Mouse (Mus musculus): ENCODE measurements around the gene Olfr1309. TPM values are rescaled to one million over a fixed set of nuclear protein-coding genes. Genes with fewer than 3 reads are reported as not detected.
"Not testable (repeated sequence)": the region's sequence is repeated elsewhere in the genome, so short reads cannot be mapped to it uniquely, and the experiment has no call there.

The Olfr1309 gene
- polyA plus RNA-seq (2014; fragmentation: Nextera tagmentation; extraction: Ambion mirVana), result not detected in 2 replicates

- H3K9ac ChIP-seq (replicated peaks; ENCODE audit: low read depth, low read length), result no peak within 1 kb of the TSS
- no peak for ATAC-seq (ENCODE audit: insufficient number of reproducible peaks, insufficient read depth, low FRiP score, low read depth)
- H3K4me3 ChIP-seq (ENCODE audit: low read depth, low read length), result no peak within 1 kb of the TSS
- no peak within 1 kb of the TSS for H3K27ac ChIP-seq (ENCODE audit: low read length)
- H3K27me3 ChIP-seq (ENCODE audit: control insufficient read depth, insufficient read depth, low read length), result no peaks in the 10 kb centered on the region
- H3K4me2 ChIP-seq (replicated peaks; ENCODE audit: low read depth, low read length), result no peak within 1 kb of the TSS
- no peaks in the 10 kb centered on the region for H3K4me1 ChIP-seq (ENCODE audit: control insufficient read depth, insufficient read depth, low read length)
- 73% methylated on average over 1 of the region's 1 CpGs for WGBS
- H3K36me3 ChIP-seq (ENCODE audit: control insufficient read depth, insufficient read depth, low read length), result no peaks in the 10 kb centered on the region
- H3K9me3 ChIP-seq (ENCODE audit: control insufficient read depth, low read depth, low read length), result no peaks in the 10 kb centered on the region
Observed at GRCm38 (mm10) chr2:111990181-111990580, at the start of gene Olfr1309. Gene Olfr1309 (minus strand): TSS chr2:111990281.

DNA sequence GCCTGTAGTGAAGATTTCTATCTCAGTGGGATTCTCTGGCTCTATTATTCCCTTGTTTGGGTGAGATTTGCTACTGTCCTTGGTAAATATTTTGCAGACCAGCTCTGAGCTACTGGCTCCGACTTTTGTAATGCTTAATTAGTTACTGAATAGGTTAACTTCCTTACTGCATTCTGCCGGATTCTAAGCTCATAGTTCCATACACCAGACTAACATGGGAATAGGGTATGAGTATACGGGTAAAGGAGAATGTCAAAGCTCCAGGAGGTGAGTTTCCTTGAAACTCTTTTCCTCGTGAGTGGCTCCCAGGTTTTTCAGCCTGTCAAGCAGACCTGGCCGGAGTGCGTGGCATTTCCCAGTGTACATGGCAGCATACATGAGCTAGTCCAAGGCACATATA lies 36.9 kb upstream of the Olfr1309 start:
- H3K9ac ChIP-seq (replicated peaks; ENCODE audit: low read depth, low read length); H3K9me3 ChIP-seq (ENCODE audit: control insufficient read depth, low read depth, low read length); H3K4me1 ChIP-seq (ENCODE audit: control insufficient read depth, insufficient read depth, low read length); H3K4me2 ChIP-seq (replicated peaks; ENCODE audit: low read depth, low read length); H3K27me3 ChIP-seq (ENCODE audit: control insufficient read depth, insufficient read depth, low read length); H3K4me3 ChIP-seq (ENCODE audit: low read depth, low read length); H3K27ac ChIP-seq (ENCODE audit: low read length); H3K36me3 ChIP-seq (ENCODE audit: control insufficient read depth, insufficient read depth, low read length); ATAC-seq (ENCODE audit: insufficient number of reproducible peaks, insufficient read depth, low FRiP score, low read depth): not testable (repeated sequence)
- 43% methylated on average over 6 of the region's 6 CpGs for WGBS

DNA sequence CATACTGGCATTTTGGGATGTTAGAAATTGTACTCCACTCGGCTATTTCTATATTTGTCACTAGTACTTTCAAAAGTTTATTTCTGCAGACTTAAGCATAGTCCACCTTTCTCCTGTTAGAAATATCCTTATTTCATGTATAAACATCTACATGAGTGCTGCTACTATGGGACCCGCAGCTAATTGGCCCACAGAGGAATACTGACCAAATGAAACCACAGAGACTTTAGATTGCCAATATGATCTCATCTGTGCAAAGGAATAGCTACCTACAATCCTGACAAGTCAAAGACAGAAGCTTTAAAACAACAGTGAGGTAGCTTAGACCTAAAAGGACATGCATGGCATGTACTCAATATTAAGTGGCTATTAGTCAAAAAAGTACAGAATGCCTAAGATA lies 34.2 kb upstream of the Olfr1309 start, which contains the start of gene Olfr1311:
Gene Olfr1311 (minus strand): TSS at position 101 of the 400 bp plus-strand sequence.
- Histone ChIP-seq H3K9ac (replicated peaks; ENCODE audit: low read depth, low read length) (no peak within 1 kb of the TSS), H3K4me3 (ENCODE audit: low read depth, low read length) (no peak within 1 kb of the TSS), H3K4me1 (ENCODE audit: control insufficient read depth, insufficient read depth, low read length) (no peaks in the 10 kb centered on the region), H3K9me3 (ENCODE audit: control insufficient read depth, low read depth, low read length) (no peaks in the 10 kb centered on the region), H3K27me3 (ENCODE audit: control insufficient read depth, insufficient read depth, low read length) (no peaks in the 10 kb centered on the region), H3K27ac (ENCODE audit: low read length) (no peak within 1 kb of the TSS), H3K36me3 (ENCODE audit: control insufficient read depth, insufficient read depth, low read length) (no peaks in the 10 kb centered on the region), H3K4me2 (replicated peaks; ENCODE audit: low read depth, low read length) (no peak within 1 kb of the TSS)
- 91% methylated on average over 2 of the region's 2 CpGs for WGBS
- no peak for ATAC-seq (ENCODE audit: insufficient number of reproducible peaks, insufficient read depth, low FRiP score, low read depth)

DNA sequence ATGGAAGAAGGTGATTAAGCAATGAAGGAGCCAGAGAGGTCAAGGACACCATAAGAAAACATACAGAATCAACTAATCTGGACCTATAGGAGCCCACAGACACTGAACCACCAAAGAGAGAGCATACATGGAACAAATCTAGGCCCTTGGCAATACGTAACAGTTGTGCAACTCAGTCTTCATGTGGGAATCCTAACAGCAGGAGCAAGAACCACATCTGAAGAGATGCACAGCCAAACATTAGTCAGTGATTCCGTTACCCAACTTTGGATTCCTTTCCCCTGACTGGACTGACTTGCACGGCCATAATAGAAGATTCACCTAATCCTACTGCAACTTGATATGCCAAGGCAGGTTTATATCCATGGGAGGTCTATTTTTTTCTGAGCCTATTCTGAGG lies 24.8 kb upstream of the Olfr1309 start:
- H3K4me1 ChIP-seq (ENCODE audit: control insufficient read depth, insufficient read depth, low read length), result no peaks in the 10 kb centered on the region
- H3K27me3 ChIP-seq (ENCODE audit: control insufficient read depth, insufficient read depth, low read length), result no peaks in the 10 kb centered on the region
- no peak overlapping the region for H3K27ac ChIP-seq (ENCODE audit: low read length)
- no peak overlapping the region for H3K4me2 ChIP-seq (replicated peaks; ENCODE audit: low read depth, low read length)
- WGBS, result 85% methylated on average over 3 of the region's 3 CpGs
- ATAC-seq (ENCODE audit: insufficient number of reproducible peaks, insufficient read depth, low FRiP score, low read depth), result no peak
- no peak overlapping the region for H3K9ac ChIP-seq (replicated peaks; ENCODE audit: low read depth, low read length)
- H3K4me3 ChIP-seq (ENCODE audit: low read depth, low read length), result no peak overlapping the region
- H3K36me3 ChIP-seq (ENCODE audit: control insufficient read depth, insufficient read depth, low read length), result no peaks in the 10 kb centered on the region
- H3K9me3 ChIP-seq (ENCODE audit: control insufficient read depth, low read depth, low read length), result no peaks in the 10 kb centered on the region

DNA sequence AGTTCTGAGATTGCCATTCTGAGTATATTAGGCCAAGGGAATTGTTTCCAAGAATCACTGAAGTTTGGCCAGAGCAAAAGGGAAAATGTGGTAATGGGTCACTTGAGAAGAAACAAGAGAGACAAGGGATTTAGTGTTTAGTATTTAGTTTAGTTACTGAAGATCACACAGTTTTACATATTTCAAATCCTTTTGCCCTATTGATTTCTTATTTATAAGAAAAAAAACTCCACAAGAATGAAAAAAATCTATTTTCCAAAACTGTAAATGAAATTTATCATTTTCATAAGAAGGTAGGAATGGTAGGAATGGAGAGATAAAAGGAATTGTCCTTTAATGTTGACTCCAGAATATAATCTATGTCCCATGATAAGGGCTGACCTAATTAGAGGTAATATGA lies 22.5 kb upstream of the Olfr1309 start, which contains the start of gene Olfr1310:
Gene Olfr1310 (minus strand): TSS at position 101 of the 400 bp plus-strand sequence.
- Histone ChIP-seq H3K27ac (ENCODE audit: low read length) (no peak within 1 kb of the TSS), H3K9me3 (ENCODE audit: control insufficient read depth, low read depth, low read length) (no peaks in the 10 kb centered on the region), H3K9ac (replicated peaks; ENCODE audit: low read depth, low read length) (no peak within 1 kb of the TSS), H3K4me3 (ENCODE audit: low read depth, low read length) (no peak within 1 kb of the TSS), H3K4me2 (replicated peaks; ENCODE audit: low read depth, low read length) (no peak within 1 kb of the TSS), H3K4me1 (ENCODE audit: control insufficient read depth, insufficient read depth, low read length) (no peaks in the 10 kb centered on the region), H3K27me3 (ENCODE audit: control insufficient read depth, insufficient read depth, low read length) (no peaks in the 10 kb centered on the region), H3K36me3 (ENCODE audit: control insufficient read depth, insufficient read depth, low read length) (no peaks in the 10 kb centered on the region)
- ATAC-seq (ENCODE audit: insufficient number of reproducible peaks, insufficient read depth, low FRiP score, low read depth), result no peak

- 56% methylated on average over 1 of the region's 1 CpGs for WGBS
- no peaks in the 10 kb centered on the region for H3K4me1 ChIP-seq (ENCODE audit: control insufficient read depth, insufficient read depth, low read length)
- H3K4me3 ChIP-seq (ENCODE audit: low read depth, low read length), result no peak within 1 kb of the TSS
- H3K27ac ChIP-seq (ENCODE audit: low read length), result no peak within 1 kb of the TSS
- H3K4me2 ChIP-seq (replicated peaks; ENCODE audit: low read depth, low read length), result no peak within 1 kb of the TSS
- H3K27me3 ChIP-seq (ENCODE audit: control insufficient read depth, insufficient read depth, low read length), result no peaks in the 10 kb centered on the region
- no peaks in the 10 kb centered on the region for H3K36me3 ChIP-seq (ENCODE audit: control insufficient read depth, insufficient read depth, low read length)
- H3K9me3 ChIP-seq (ENCODE audit: control insufficient read depth, low read depth, low read length), result no peaks in the 10 kb centered on the region
- no peak within 1 kb of the TSS for H3K9ac ChIP-seq (replicated peaks; ENCODE audit: low read depth, low read length)
- no peak for ATAC-seq (ENCODE audit: insufficient number of reproducible peaks, insufficient read depth, low FRiP score, low read depth)
Observed at GRCm38 (mm10) chr2:111964844-111965243, 25.2 kb downstream of the Olfr1309 start, which contains the start of gene Olfr1308. Gene Olfr1308 (minus strand): TSS chr2:111964944.

GRCm38 (mm10) chr2:111949340-111949739 lies 40.7 kb downstream of the Olfr1309 start, which contains the start of gene Olfr1307:
Gene Olfr1307 (minus strand): TSS chr2:111949440.
- H3K4me3 ChIP-seq (ENCODE audit: low read depth, low read length), result no peak within 1 kb of the TSS
- no peak within 1 kb of the TSS for H3K4me2 ChIP-seq (replicated peaks; ENCODE audit: low read depth, low read length)
- 86% methylated on average over 1 of the region's 1 CpGs for WGBS
- H3K36me3 ChIP-seq (ENCODE audit: control insufficient read depth, insufficient read depth, low read length), result no peaks in the 10 kb centered on the region
- no peak within 1 kb of the TSS for H3K9ac ChIP-seq (replicated peaks; ENCODE audit: low read depth, low read length)
- no peak within 1 kb of the TSS for H3K27ac ChIP-seq (ENCODE audit: low read length)
- H3K4me1 ChIP-seq (ENCODE audit: control insufficient read depth, insufficient read depth, low read length), result no peaks in the 10 kb centered on the region
- no peaks in the 10 kb centered on the region for H3K27me3 ChIP-seq (ENCODE audit: control insufficient read depth, insufficient read depth, low read length)
- ATAC-seq (ENCODE audit: insufficient number of reproducible peaks, insufficient read depth, low FRiP score, low read depth), result no peak
- H3K9me3 ChIP-seq (ENCODE audit: control insufficient read depth, low read depth, low read length), result no peaks in the 10 kb centered on the region

Other genes starting within 250 kb of the Olfr1309 start
- not detected in 2 replicates for gene Olfr1301, start 239.3 kb downstream of the Olfr1309 start, polyA plus RNA-seq (2014; fragmentation: Nextera tagmentation; extraction: Ambion mirVana)
- gene Olfr1302, start 212.9 kb downstream of the Olfr1309 start, polyA plus RNA-seq (2014; fragmentation: Nextera tagmentation; extraction: Ambion mirVana), result not detected in 2 replicates
- not detected in 2 replicates for gene Olfr1303, start 169.9 kb downstream of the Olfr1309 start, polyA plus RNA-seq (2014; fragmentation: Nextera tagmentation; extraction: Ambion mirVana)
- gene Olfr1305, start 113.1 kb downstream of the Olfr1309 start, polyA plus RNA-seq (2014; fragmentation: Nextera tagmentation; extraction: Ambion mirVana), result not detected in 2 replicates
- gene Olfr1306, start 74.0 kb downstream of the Olfr1309 start, polyA plus RNA-seq (2014; fragmentation: Nextera tagmentation; extraction: Ambion mirVana), result not detected in 2 replicates
- gene Olfr1307, start 40.8 kb downstream of the Olfr1309 start, polyA plus RNA-seq (2014; fragmentation: Nextera tagmentation; extraction: Ambion mirVana), result not detected in 2 replicates
- not detected in 2 replicates for gene Olfr1308, start 25.3 kb downstream of the Olfr1309 start, polyA plus RNA-seq (2014; fragmentation: Nextera tagmentation; extraction: Ambion mirVana)
- not detected in 2 replicates for gene Olfr1310, start 22.4 kb upstream of the Olfr1309 start, polyA plus RNA-seq (2014; fragmentation: Nextera tagmentation; extraction: Ambion mirVana)
- gene Olfr1311, start 34.1 kb upstream of the Olfr1309 start, polyA plus RNA-seq (2014; fragmentation: Nextera tagmentation; extraction: Ambion mirVana), result not detected in 2 replicates
- not detected in 2 replicates for gene Olfr1312, start 60.0 kb upstream of the Olfr1309 start, polyA plus RNA-seq (2014; fragmentation: Nextera tagmentation; extraction: Ambion mirVana)
- not detected in 2 replicates for gene Olfr1313, start 87.6 kb upstream of the Olfr1309 start, polyA plus RNA-seq (2014; fragmentation: Nextera tagmentation; extraction: Ambion mirVana)
- not detected in 2 replicates for gene Olfr1314, start 106.5 kb upstream of the Olfr1309 start, polyA plus RNA-seq (2014; fragmentation: Nextera tagmentation; extraction: Ambion mirVana)
- not detected in 2 replicates for gene Olfr1315-ps1, start 125.2 kb upstream of the Olfr1309 start, polyA plus RNA-seq (2014; fragmentation: Nextera tagmentation; extraction: Ambion mirVana)
- gene Olfr1316, start 144.7 kb upstream of the Olfr1309 start, polyA plus RNA-seq (2014; fragmentation: Nextera tagmentation; extraction: Ambion mirVana), result not detected in 2 replicates
- not detected in 2 replicates for gene Olfr1317, start 150.0 kb upstream of the Olfr1309 start, polyA plus RNA-seq (2014; fragmentation: Nextera tagmentation; extraction: Ambion mirVana)
- gene Olfr1318, start 163.9 kb upstream of the Olfr1309 start, polyA plus RNA-seq (2014; fragmentation: Nextera tagmentation; extraction: Ambion mirVana), result not detected in 2 replicates
- gene Lpcat4, start 249.2 kb upstream of the Olfr1309 start, polyA plus RNA-seq (2014; fragmentation: Nextera tagmentation; extraction: Ambion mirVana), result 23.0 and 26.4 TPM in 2 replicates